Mouse (Mus musculus): Measurements from ENCODE around the gene Gm21783.
"Not testable (repeated sequence)": the region's sequence is repeated elsewhere in the genome, so short reads cannot be mapped to it uniquely, and the experiment has no call there.

The Gm21783 gene

DNA sequence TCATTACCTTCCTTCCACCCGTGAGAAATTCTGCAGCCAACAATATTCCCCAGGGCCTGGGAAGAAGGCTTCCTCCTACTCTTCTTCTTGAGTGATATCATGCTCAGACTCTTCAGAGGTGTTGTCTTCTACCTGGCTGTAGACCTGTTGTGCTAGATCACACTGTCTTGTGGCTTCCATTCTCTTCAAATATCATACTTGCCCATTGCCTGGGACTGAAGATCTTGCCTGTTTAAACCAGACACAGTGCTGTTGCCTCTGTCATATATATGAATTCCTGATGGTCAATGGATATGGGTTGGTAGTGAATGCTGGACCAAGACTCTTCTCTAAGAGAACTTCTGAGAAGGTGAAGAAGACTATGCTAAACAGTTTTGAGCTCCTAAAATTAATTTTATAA, at the start of gene Gm21783:
Gene Gm21783, minus strand, starts transcription at position 101 of the 400 bp plus-strand sequence.
- DNase-seq: not testable (repeated sequence)

Data from thymus, adult 18-20 months (tissue).